Mouse (Mus musculus): Measurements from ENCODE around the gene Rfesd. TPM values are rescaled to one million over a fixed set of nuclear protein-coding genes. Genes with fewer than 3 reads are reported as not detected.

Gene Rfesd
- total RNA-seq, 2 experiments from 2014 or later: 15.8 to 16.3 TPM

DNA sequence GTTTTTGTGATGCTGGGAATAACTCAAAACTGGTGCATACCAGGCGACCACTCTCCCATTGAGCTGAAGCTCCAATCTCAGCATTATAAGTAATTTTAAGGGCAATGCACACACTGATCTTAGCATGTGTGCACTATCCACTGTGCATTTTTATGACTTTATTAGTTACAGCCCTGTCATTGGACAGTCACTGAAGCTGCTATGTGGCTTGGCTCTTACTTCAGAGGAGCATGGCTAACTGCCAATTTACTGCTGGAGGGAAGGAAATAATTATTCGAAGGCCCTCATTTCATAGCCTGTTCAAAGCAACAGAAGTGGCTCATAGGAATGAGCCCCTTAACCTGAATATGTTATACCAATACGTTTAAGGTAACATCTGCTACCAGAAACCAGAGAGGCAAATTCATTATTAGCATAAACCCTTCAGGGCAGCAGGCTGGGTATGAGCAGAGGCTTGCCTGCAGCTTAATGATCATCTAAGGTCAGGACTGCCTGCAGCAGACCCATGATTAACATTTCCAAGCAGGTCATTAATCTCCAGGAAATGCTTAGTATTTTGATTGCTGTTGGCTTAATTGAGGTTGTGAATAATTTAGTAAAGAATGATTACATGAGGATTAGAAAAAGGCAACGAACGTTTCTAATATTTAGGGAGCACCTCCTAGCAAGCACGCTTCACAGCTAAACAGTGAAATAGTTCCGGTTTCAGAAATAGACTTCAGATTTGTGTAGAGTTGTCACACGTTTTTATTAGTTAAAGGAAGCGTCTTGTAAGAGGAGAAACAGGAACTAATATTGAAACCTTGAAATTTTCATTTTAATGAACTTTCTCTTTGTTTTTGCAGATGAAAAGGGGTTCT, 26.1 kb downstream of the Rfesd start:
- DNase-seq (ENCODE audit: low spot score in 2 of 2): no peak
- intact Hi-C loops (cut with DNase I): no loop called here

DNA sequence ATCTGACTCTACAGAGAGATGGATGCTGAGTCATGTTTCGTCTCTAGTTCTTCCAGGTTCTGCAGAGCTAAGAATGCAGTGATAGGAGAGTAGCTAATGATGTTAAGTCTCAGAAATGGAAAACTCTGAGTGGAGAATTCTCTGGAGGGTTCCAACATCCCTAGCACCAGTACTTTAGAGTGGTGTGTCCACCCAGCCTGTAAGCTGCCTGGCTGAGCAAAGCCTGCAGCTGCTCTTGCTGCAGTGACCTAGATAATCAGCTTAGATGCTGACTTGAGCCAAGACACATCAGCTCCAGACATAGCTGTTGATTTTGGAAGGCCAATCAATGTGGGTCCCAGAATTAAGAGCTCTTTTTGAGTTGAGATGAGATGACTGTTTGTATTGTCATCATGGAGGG, 30.4 kb downstream of the Rfesd start:
- peak; percentile 6 to 22 for DNase-seq (ENCODE audit: low spot score in 2 of 2)
- intact Hi-C loops (cut with DNase I): no loop called here

DNA sequence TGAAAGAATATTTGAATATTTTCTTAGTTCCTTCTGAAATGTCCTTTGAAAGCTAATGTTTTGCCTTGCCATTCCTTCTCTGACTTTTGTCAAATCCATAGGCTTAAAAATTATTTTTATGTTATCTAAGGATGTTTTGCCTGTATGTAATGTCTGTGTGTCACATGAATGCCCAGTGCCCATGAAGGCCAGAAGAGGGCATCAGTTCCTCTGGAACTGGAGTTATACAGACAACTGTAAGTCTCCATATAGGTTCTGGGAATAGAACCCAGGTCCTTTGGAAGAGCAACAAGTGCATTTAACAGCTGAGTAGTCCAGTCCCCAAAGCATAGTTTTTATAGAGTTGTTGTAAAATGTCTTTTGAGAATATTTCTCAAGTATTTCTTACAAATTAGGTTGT, 36.6 kb downstream of the Rfesd start:
- intact Hi-C loops (cut with DNase I): no loop called here
- no peak for DNase-seq (ENCODE audit: low spot score in 2 of 2)

DNA sequence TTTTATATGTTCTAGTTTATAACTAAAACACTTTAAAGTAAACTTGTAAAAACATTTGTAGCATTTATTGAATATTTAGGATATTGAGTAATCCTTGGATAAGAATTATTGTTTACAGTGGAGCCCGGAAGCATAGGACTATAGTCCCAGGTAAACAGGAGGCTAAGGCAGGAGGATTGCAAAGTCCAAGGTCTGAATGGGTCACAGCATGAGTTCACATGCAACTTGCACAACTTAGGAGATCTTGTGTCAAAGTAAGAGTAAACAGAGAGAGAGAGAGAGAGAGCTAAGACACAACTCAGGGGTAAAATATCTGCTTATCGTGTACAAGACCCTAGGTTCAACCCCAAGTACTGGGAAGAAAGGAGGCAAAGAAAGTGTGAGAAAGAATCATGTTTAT, 41.9 kb downstream of the Rfesd start:
- intact Hi-C loops (cut with DNase I): no loop called here
- DNase-seq (ENCODE audit: low spot score in 2 of 2): no peak

DNA sequence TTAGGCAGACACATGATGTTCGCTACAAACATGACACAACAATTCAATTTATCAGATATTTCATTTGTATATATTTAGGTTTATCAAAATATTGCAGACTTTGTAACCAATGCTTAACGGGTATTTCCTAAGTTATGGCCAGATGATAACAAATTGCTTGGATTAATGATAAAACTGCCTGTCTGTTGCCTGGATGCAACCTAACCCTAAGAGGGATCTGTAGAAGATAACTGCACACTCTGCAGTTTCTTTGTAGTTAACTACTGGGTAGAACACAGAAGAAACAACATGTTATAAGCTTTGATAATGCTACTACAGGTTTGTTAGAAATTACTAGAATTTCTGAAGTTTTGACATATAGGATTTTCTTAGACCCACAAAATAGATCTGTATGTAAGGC, 42.3 kb downstream of the Rfesd start:
- no peak for DNase-seq (ENCODE audit: low spot score in 2 of 2)
- intact Hi-C loops (cut with DNase I): no loop called here

DNA sequence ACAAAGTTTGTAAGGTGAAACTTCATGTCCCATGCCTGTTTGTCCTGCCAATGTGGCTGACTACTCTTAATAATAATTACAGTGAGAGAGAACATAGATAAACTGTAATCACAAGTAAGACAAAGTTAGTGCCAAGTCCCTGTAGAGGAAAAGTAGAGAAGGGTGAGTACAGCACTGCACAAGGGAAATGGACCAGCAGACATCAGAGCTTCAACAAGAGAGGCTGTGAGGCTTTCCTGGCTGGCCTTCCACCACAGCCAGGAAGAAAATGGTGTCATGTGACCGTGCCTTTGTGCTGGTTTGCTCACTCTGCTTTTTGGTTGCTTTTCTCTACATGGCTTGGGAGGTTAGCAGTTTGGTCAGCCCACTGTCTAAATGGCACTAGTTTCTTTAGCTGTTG, 42.9 kb downstream of the Rfesd start:
- intact Hi-C loops (cut with DNase I): no loop called here
- DNase-seq (ENCODE audit: low spot score in 2 of 2): no peak

DNA sequence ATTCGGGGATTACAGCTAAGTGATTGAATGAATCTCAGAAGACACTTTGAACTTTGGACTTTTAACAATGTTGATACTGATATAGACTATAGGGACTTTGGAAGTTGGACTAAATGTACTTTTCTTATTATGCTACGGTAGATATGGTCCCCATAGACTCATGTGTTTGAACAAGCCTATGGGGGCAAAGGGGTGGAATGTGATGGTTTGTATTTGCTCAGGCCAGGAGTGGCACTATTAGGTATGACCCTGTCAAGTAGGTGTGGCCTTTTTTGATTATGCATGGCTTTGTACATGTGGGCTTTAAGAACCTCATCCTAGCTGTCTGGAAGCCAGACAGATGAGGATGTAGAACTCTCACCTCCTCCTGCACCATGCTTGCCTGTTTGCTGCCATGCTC, 44.0 kb downstream of the Rfesd start:
- DNase-seq (ENCODE audit: low spot score in 2 of 2): no peak
- intact Hi-C loops (cut with DNase I): no loop called here

DNA sequence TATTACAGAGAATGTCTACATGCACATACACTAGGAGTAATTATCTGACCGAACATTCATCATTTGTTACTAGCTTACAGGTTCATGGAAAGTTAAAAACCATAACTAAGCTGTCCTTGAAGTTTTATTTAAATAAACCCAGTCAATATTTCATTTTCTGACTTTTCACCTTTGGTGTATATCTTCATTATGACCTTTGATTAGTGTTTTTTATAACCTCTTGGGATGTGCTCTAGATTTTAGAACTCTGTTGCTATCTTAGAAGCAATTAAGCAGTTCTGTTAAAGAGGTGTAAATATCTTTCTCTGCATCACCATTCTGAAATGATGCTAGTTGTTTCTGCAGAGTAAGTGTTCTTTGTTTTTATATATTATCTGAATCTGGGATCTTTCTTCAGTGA, 51.7 kb downstream of the Rfesd start, which contains the start of gene Spata9:
Spata9 (plus strand) TSS at position 301 of the 400 bp plus-strand sequence.
- DNase-seq (ENCODE audit: low spot score in 2 of 2): no peak
- intact Hi-C loops (cut with DNase I): no loop called here

DNA sequence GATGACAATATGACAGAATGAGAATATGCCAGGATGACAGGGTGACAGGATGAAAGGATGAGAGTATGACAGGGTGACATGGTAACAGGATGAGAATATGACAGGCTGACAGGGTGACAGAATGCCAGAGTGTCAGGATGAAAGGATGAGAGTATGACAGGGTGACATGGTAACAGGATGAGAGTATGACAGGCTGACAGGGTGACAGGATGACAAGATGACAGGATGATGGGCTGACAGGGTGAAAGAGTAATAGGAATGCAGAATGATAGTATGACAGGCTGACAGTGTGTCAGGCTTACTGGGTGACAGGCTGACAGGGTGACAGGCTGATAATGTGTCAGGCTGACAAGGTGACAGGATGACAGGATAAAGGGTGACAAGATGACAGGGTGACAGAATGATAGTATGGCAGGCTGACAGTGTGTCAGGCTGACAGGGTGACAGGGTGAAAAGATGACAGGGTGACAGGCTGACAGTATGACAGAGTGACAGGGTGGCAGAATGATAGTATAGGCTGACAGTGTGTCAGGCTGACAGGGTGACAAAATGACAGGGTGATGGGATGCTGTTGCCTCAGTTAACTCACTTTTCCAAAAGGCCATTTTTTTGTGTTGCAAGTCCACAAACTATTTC, 63.0 kb downstream of the Rfesd start:
- intact Hi-C loops (cut with DNase I): no loop called here
- DNase-seq (ENCODE audit: low spot score in 2 of 2): no peak

Other genes starting within 250 kb of the Rfesd start
- gene Glrx, start 178.9 kb downstream of the Rfesd start, total RNA-seq (2021): 10 to 100 TPM; 64.5 to 64.8 TPM
- gene Rhobtb3, start 74.8 kb downstream of the Rfesd start, total RNA-seq (2021): 10 to 100 TPM; 15.3 to 17.3 TPM
- not detected for gene Spata9, start 51.6 kb downstream of the Rfesd start, total RNA-seq (2021)
- gene Gpr150, start 38.3 kb upstream of the Rfesd start, total RNA-seq (2021): 1 to 10 TPM; 1.7 to 3.0 TPM
- 1 to 10 TPM; 3.6 to 4.6 TPM for gene Arsk, start 79.9 kb upstream of the Rfesd start, total RNA-seq (2021)
- gene Ttc37, start 80.0 kb upstream of the Rfesd start, total RNA-seq (2021): 10 to 100 TPM; 17.1 to 19.8 TPM

All from left cerebral cortex, postnatal 14 days (tissue).